Mouse (Mus musculus) hindbrain, embryonic 14.5 days (tissue): Measurements from ENCODE around the gene Ppp5c. TPM values are rescaled to one million over a fixed set of nuclear protein-coding genes. Genes with fewer than 3 reads are reported as not detected.

Source experiments
- ATAC-seq: fragments of 200-750 bp; cut with Nextera tagmentation; 2 replicates; pipeline ENCODE4 v1.8.0; 2017; ENCODE audit warnings: moderate number of reproducible peaks, mild to moderate bottlenecking, moderate TSS enrichment, moderate library complexity; ENCODE audit not compliant: low FRiP score
- DNase-seq: peaks from one replicate; pipeline ENCODE4 v3.0.0-alpha.2; 2015; ENCODE audit warnings: low spot score
- H3K27ac ChIP-seq: fragments of 300-500 bp; sonication (generic); 2 replicates; pipeline ENCODE4 v1.5.1; 2014; ENCODE audit warnings: mild to moderate bottlenecking, moderate library complexity
- H3K27me3 ChIP-seq: fragments of 300-500 bp; sonication (generic); 2 replicates; pipeline ENCODE4 v1.6.1; 2014; ENCODE audit warnings: mild to moderate bottlenecking, low read length, mixed read lengths; ENCODE audit not compliant: control insufficient read depth, insufficient read depth
- H3K36me3 ChIP-seq: fragments of 300-500 bp; sonication (generic); replicated peaks from 2 replicates; pipeline ENCODE4 v1.6.1; 2014; ENCODE audit not compliant: control insufficient read depth, insufficient read depth
- H3K4me1 ChIP-seq: fragments of 300-500 bp; sonication (generic); replicated peaks from 2 replicates; pipeline ENCODE4 v1.6.1; 2014; ENCODE audit warnings: antibody characterized with exemption, low read length, mixed read lengths; ENCODE audit not compliant: control insufficient read depth, insufficient read depth
- H3K4me2 ChIP-seq: fragments of 300-500 bp; sonication (generic); replicated peaks from 2 replicates; pipeline ENCODE4 v1.6.1; 2014; ENCODE audit warnings: mild to moderate bottlenecking, moderate library complexity
- H3K4me3 ChIP-seq: fragments of 300-500 bp; sonication (generic); replicated peaks from 2 replicates; pipeline ENCODE4 v1.5.1; 2014; ENCODE audit warnings: mild to moderate bottlenecking, low read length
- H3K9ac ChIP-seq: fragments of 300-500 bp; sonication (generic); 2 replicates; pipeline ENCODE4 v1.6.1; 2014
- H3K9me3 ChIP-seq: fragments of 300-500 bp; sonication (generic); 2 replicates; pipeline ENCODE4 v1.6.1; 2016; ENCODE audit warnings: low read length; ENCODE audit not compliant: control insufficient read depth
- WGBS: fragments of 180-500 bp; shearing (Covaris S2); extraction: QIAGEN DNeasy Blood & Tissue Kit; methylation state at CpG from one replicate; pipeline ENCODE4 v1.1.7; 2014; 5-methylcytosine and 5-hydroxymethylcytosine counted together
- polyA plus RNA-seq: library from polyadenylated mRNA; unstranded; fragments of >200 nt; fragmentation: Nextera tagmentation; extraction: Ambion mirVana; gene quantifications from 2 replicates; pipeline ENCODE4 v1.2.1, GENCODE M21; 2014

The Ppp5c gene
- polyA plus RNA-seq, 1 experiment from 2014 or later: 123 TPM

DNA sequence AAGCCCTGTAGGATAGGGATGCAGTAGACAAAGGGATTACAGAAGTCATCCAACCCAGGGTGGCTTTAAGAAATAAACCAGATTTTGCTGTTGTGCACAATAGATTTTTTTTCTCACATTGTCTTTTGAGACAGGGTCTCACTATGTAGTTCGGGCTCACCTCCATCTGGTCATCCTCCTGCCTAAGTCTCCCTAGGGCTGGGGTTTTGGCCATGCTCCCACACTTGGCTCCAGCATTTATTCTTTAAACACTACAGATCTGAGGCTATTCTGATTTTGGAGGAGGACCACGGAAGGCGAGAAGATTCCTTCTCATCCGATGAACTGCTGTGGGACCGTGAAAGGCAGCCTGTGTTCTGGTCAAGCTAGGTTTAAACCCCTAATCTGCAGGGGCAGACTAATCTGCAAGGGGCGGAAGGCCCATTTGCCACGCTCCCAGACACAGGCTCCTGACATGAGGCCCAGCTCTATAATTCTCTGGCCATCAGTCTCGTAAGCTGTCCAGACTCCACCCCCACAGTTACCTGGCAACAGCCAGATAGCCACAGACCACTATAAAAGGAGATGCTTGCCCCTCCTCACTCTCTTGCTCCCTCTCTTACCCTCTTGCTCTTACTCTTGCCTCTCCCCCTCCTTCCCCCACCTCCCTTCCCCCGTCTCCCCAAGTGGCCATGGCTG is 10.4 kb upstream of the Ppp5c start:
- ATAC-seq (peak; percentile 68; the same call in 1 of the 2 replicates), DNase-seq (peak; percentile 26)
- Histone ChIP-seq H3K4me3 (no peak overlapping the region), H3K27me3 (no peaks in the 10 kb centered on the region), H3K4me1 (no peaks in the 10 kb centered on the region), H3K36me3 (no peaks in the 10 kb centered on the region), H3K9ac (no peak overlapping the region), H3K4me2 (no peak overlapping the region), H3K27ac (no peak overlapping the region), H3K9me3 (no peaks in the 10 kb centered on the region)
- WGBS: 36% methylated on average over 9 of the region's 9 CpGs

GRCm38 (mm10) chr7:17030239-17030638 is 2.5 kb upstream of the Ppp5c start:
- no peak for ATAC-seq
- no peak for DNase-seq

GRCm38 (mm10) chr7:17028923-17029322 is 1.2 kb upstream of the Ppp5c start:
- H3K4me1 ChIP-seq: peaks cover 16% of the 10 kb centered on the region
- H3K27me3 ChIP-seq: no peaks in the 10 kb centered on the region
- no peak overlapping the region for H3K4me3 ChIP-seq
- H3K9ac ChIP-seq: no peak overlapping the region
- no peak for DNase-seq
- H3K27ac ChIP-seq: no peak overlapping the region
- H3K9me3 ChIP-seq: no peaks in the 10 kb centered on the region
- no peak for ATAC-seq
- no peak overlapping the region for H3K4me2 ChIP-seq
- H3K36me3 ChIP-seq: 0 out of 2 replicates have a peak, but pooled peaks cover 3% of the 10 kb centered on the region
- WGBS: 73% methylated on average over 7 of the region's 7 CpGs

More at GRCm38 (mm10) chr7:17030239-17030638, 2.5 kb upstream of the Ppp5c start:
- H3K9me3 ChIP-seq: no peaks in the 10 kb centered on the region
- no peak overlapping the region for H3K27ac ChIP-seq
- WGBS: 83% methylated on average over 7 of the region's 7 CpGs
- no peak overlapping the region for H3K4me3 ChIP-seq
- no peaks in the 10 kb centered on the region for H3K27me3 ChIP-seq
- H3K36me3 ChIP-seq: no peaks in the 10 kb centered on the region
- H3K4me1 ChIP-seq: peaks cover 16% of the 10 kb centered on the region
- no peak overlapping the region for H3K9ac ChIP-seq
- no peak overlapping the region for H3K4me2 ChIP-seq

DNA sequence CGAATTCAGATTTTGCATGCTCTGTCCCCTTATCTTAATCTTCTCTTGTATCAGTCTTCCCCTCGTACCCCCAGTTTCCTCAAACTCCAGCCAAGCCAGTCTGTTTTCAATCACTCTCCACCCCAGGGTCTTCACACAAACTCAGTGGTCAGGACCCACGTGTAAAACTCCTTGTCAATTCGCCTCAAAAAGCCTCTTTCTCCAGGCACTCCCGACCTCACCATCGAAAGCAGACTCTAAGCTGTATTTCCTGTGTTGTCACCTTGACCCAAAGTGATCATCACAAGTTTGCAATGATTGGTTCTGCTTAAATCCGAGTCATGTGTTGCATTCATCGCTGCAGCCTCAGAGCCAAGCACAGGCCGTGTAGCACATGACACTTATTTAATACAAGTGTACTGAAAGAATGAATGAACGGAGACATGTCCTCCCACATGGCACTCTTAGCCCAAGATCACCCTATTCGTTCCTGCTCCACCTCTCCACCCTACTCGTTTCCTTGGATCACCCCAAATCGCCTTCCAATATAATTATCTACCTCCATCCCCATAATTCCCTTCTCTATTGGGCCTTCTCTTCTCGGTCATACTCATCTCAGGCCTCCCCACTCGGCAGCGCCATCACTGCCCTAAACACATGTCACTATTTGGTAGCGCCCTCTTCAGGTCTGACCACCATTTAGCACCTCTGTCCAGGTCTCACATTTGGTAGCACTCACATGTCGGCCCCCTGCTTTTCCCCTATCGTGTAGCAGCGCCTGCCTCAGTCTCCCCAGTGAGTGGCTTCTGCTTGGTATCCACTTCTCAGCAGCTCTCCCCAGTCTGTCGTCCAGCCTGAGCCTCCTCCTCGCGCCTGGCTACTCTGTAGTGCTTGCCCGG is 775 bp downstream of the Ppp5c start:
- WGBS: 10% methylated on average over 24 of the region's 24 CpGs
- H3K4me2 ChIP-seq: peak overlapping the region; percentile 71
- H3K36me3 ChIP-seq: peaks cover 17% of the 10 kb centered on the region
- no peaks in the 10 kb centered on the region for H3K27me3 ChIP-seq
- DNase-seq (no peak), ATAC-seq (no peak; the same call in 1 of the 2 replicates)
- no peaks in the 10 kb centered on the region for H3K9me3 ChIP-seq
- peak overlapping the region; percentile 78 for H3K4me3 ChIP-seq
- H3K27ac ChIP-seq: peak overlapping the region; percentile 62
- H3K4me1 ChIP-seq: peaks cover 16% of the 10 kb centered on the region
- peak overlapping the region; percentile 85 for H3K9ac ChIP-seq

DNA sequence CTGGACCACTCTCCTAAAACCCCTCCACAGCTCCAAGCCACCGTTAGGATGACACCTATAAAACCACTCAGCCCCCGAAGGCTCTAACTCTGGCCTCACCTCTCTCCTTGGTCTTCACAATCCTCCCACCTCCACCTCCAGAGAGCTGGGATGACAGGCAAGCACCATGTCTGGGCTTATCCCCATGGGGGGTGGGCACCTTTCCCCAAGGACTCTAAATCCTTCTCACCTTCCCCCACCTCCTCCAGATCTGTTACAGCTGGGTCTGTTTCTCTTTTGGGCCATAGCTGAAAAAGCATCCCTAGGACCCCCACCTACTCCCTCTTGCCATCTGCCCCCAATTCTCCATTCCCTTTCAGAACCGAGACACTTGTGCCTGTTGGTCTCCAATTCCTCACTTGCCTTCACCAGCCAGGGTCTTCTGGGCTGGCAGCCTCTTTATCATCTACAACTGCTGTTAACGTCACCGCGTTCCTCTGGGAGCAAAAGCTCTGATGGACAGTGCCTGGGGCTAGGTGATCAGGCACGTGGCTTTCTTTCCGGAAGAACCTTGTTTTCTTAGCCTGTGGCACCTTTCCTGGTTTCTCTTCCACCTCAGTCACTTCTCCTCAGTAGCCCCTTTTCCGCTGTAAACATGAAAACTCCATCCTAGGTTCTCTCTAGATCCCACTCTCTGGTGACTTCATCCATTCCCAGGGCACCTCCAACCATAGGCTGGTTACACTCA is 1.7 kb downstream of the Ppp5c start:
- no peak overlapping the region for H3K27ac ChIP-seq
- H3K4me1 ChIP-seq: peaks cover 16% of the 10 kb centered on the region
- ATAC-seq (no peak), DNase-seq (no peak)
- peaks cover 26% of the 10 kb centered on the region for H3K36me3 ChIP-seq
- peak overlapping the region; percentile 85 for H3K9ac ChIP-seq
- 82% methylated on average over 9 of the region's 9 CpGs for WGBS
- no peaks in the 10 kb centered on the region for H3K27me3 ChIP-seq
- H3K9me3 ChIP-seq: no peaks in the 10 kb centered on the region
- H3K4me2 ChIP-seq: peak overlapping the region; percentile 71
- H3K4me3 ChIP-seq: peak overlapping the region; percentile 78

DNA sequence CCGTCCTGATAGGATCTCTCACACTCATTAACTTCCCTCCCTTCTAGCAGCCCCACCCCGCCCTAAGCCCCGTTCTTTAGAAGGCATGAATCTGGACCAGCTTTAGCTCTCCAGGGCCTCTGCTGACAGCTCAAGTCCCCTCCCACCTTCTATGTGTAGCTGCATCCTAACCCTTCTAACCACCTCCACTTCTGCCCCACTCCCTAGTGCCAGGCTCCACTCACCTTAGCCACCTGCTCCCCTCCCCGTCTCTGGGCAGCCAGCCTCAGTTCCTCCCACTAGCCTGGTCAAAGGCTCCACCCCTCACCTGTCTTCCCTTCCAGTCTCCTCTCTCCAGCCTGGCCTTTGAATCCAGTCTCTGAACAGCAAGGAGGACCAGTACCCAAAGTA is 2.2 kb downstream of the Ppp5c start:
- Histone ChIP-seq H3K27ac (no peak overlapping the region), H3K4me3 (no peak overlapping the region), H3K4me2 (no peak overlapping the region), H3K27me3 (no peaks in the 10 kb centered on the region), H3K9me3 (no peaks in the 10 kb centered on the region), H3K36me3 (peaks cover 31% of the 10 kb centered on the region), H3K4me1 (peaks cover 16% of the 10 kb centered on the region), H3K9ac (0 out of 2 replicates have a peak overlapping the region, but pooled peaks have one; percentile 14)
- DNase-seq: no peak
- ATAC-seq: no peak
- 89% methylated on average over 4 of the region's 4 CpGs for WGBS

DNA sequence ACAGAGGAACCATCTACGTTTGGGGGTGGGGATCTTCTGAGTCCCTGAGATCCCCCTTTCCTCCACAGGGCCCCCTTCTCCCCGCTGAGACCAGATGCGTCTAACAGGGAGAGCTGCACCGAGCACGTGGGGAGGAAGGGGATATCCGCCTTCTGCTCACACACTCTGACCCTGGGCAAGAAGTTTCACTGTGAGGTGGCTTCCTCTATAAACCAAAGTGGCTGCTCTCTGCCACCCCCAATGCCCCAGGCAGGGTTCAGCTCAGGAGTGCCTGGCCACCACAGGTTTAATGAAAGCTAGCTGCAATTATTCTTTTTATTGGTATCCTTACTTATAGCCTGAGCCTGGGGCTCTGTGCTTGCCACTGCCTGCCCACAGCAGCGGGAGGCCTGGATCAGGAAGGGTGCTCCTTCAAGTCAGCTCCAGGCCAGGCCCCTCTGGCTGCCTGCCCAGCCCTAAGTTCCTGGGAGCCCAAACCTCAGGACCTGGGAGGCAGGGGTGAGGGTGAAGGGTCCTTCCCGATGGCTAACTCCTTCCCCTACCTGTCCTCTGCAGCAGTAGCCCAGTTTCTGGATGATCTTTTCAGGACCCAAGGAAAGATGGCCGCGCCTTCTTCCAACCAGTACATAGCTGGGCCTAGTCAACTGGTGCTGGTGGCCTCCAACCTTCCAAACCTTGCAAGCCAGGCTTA is 2.8 kb downstream of the Ppp5c start:
- no peak overlapping the region for H3K27ac ChIP-seq

GRCm38 (mm10) chr7:17024141-17024540 is 3.6 kb downstream of the Ppp5c start:
- Histone ChIP-seq H3K27me3 (no peaks in the 10 kb centered on the region), H3K27ac (no peak overlapping the region), H3K4me2 (no peak overlapping the region), H3K4me1 (peaks cover 16% of the 10 kb centered on the region), H3K36me3 (peaks cover 44% of the 10 kb centered on the region), H3K9ac (no peak overlapping the region), H3K9me3 (no peaks in the 10 kb centered on the region), H3K4me3 (no peak overlapping the region)
- 85% methylated on average over 6 of the region's 6 CpGs for WGBS
- ATAC-seq (no peak), DNase-seq (no peak)

More for the DNA sequence above, 2.8 kb downstream of the Ppp5c start:
- Histone ChIP-seq H3K4me1 (peaks cover 16% of the 10 kb centered on the region), H3K4me2 (no peak overlapping the region), H3K27me3 (no peaks in the 10 kb centered on the region), H3K9ac (0 out of 2 replicates have a peak overlapping the region, but pooled peaks have one; percentile 14), H3K36me3 (peaks cover 36% of the 10 kb centered on the region), H3K9me3 (no peaks in the 10 kb centered on the region), H3K4me3 (no peak overlapping the region)
- 85% methylated on average over 10 of the region's 10 CpGs for WGBS
- DNase-seq: no peak
- no peak for ATAC-seq
